Mouse (Mus musculus) hindbrain, embryonic 11.5 days (tissue): ENCODE data around the gene Bcat2. TPM values are rescaled to one million over a fixed set of nuclear protein-coding genes. Genes with fewer than 3 reads are reported as not detected.
"Not testable (repeated sequence)": the region's sequence is repeated elsewhere in the genome, so short reads cannot be mapped to it uniquely, and the experiment has no call there.

ENCODE experiments used
- ATAC-seq: fragments of 200-750 bp; cut with Nextera tagmentation; 2 replicates; pipeline ENCODE4 v1.8.0; 2017; ENCODE audit warnings: mild to moderate bottlenecking, moderate TSS enrichment, moderate library complexity; ENCODE audit not compliant: low FRiP score
- DNase-seq: peaks from one replicate; pipeline ENCODE4 v3.0.0-alpha.2; 2015; ENCODE audit warnings: low spot score
- H3K27ac ChIP-seq: fragments of 300-500 bp; sonication (generic); 2 replicates; pipeline ENCODE4 v1.5.1; 2014; ENCODE audit warnings: mild to moderate bottlenecking, low read depth, low read length
- H3K27me3 ChIP-seq: fragments of 300-500 bp; sonication (generic); 2 replicates; pipeline ENCODE4 v1.6.1; 2014; ENCODE audit warnings: mild to moderate bottlenecking, low read length, moderate library complexity, mixed read lengths; ENCODE audit not compliant: control insufficient read depth, insufficient read depth
- H3K36me3 ChIP-seq: fragments of 300-500 bp; sonication (generic); 2 replicates; pipeline ENCODE4 v1.6.1; 2014; ENCODE audit warnings: mild to moderate bottlenecking, low read length, moderate library complexity, mixed read lengths; ENCODE audit not compliant: control insufficient read depth, insufficient read depth
- H3K4me1 ChIP-seq: fragments of 300-500 bp; sonication (generic); replicated peaks from 2 replicates; pipeline ENCODE4 v1.6.1; 2014; ENCODE audit warnings: low read length, mixed read lengths; ENCODE audit not compliant: control insufficient read depth, insufficient read depth
- H3K4me2 ChIP-seq: fragments of 300-500 bp; sonication (generic); replicated peaks from 2 replicates; pipeline ENCODE4 v1.6.1; 2014; ENCODE audit warnings: mild to moderate bottlenecking, low read depth, low read length
- H3K4me3 ChIP-seq: fragments of 300-500 bp; sonication (generic); 2 replicates; pipeline ENCODE4 v1.5.1; 2014; ENCODE audit warnings: low read depth, low read length
- H3K9ac ChIP-seq: fragments of 300-500 bp; sonication (generic); 2 replicates; pipeline ENCODE4 v1.6.1; 2014; ENCODE audit warnings: low read depth, low read length
- H3K9me3 ChIP-seq: fragments of 300-500 bp; sonication (generic); 2 replicates; pipeline ENCODE4 v1.6.1; 2016; ENCODE audit warnings: low read length; ENCODE audit not compliant: control insufficient read depth
- WGBS: fragments of 180-500 bp; shearing (Covaris S2); extraction: QIAGEN DNeasy Blood & Tissue Kit; methylation state at CpG from one replicate; pipeline ENCODE4 v1.1.7; 2014; 5-methylcytosine and 5-hydroxymethylcytosine counted together
- polyA plus RNA-seq: library from polyadenylated mRNA; unstranded; fragments of >200 nt; fragmentation: Nextera tagmentation; extraction: Ambion mirVana; gene quantifications from 2 replicates; pipeline ENCODE4 v1.2.1, GENCODE M21; 2014

Bcat2 gene
- polyA plus RNA-seq, 1 experiment from 2014 or later = 31.4 TPM

- under 1% methylated on average over 54 of the region's 54 CpGs for WGBS
- H3K9me3 ChIP-seq = no peaks in the 10 kb centered on the region
Measured at GRCm38 (mm10) chr7:45525809-45526473, 44.0 kb upstream of the Bcat2 start, which contains the start of the genes Ppp1r15a and Plekha4. Gene Ppp1r15a (minus strand): TSS chr7:45526268. Gene Plekha4 (plus strand): TSS chr7:45526330.

DNA sequence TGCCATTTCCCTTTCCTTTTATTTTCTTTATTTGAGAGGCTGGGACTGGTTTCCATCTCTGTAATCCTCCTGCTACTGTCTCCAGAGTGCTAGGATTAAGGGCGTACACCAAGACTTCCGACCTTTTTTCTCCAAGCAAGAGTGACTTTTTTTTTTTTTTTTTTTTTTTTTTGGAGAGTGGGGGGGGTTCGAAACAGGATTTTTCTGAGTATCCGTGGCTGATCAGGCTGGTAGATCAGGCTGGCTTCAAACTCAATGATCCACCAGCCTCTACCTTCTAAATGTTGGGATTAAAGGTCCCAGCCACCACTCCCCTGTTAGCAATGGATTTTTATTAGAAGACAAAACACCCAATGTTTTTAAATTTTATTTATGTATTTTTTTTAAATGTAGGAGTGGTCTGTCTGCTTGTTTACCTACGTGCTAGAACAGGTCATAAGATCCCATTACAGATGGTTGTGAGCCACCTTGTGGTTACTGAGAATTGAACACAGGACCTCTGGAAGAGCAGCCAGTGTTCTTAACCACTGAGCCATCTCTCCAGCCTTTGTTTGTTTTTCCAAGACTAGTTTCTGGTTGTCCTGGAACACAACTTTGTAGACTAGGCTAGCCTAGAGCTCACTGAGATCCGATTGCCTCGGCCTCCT, 43.4 kb upstream of the Bcat2 start:
- Histone ChIP-seq H3K27me3 (no peaks in the 10 kb centered on the region), H3K27ac (peak overlapping the region; percentile 36; the same call in 1 of the 2 replicates), H3K4me2 (peak overlapping the region; percentile 85), H3K4me3 (peak overlapping the region; percentile 74), H3K36me3 (no peaks in the 10 kb centered on the region), H3K9ac (peak overlapping the region; percentile 79; the same call in 1 of the 2 replicates), H3K4me1 (no peaks in the 10 kb centered on the region; the same call in 1 of the 2 replicates), H3K9me3 (no peaks in the 10 kb centered on the region)
- 25% methylated on average over 7 of the region's 7 CpGs for WGBS
- no peak; the same call in 1 of the 2 replicates for ATAC-seq
- DNase-seq = no peak

More at GRCm38 (mm10) chr7:45525809-45526473, 44.0 kb upstream of the Bcat2 start, which contains the start of the genes Ppp1r15a and Plekha4:
- H3K27ac ChIP-seq = peak within 1 kb of the TSS; percentile 68
- DNase-seq (peak; percentile 96), ATAC-seq (peak; percentile 84)
- H3K36me3 ChIP-seq = no peaks in the 10 kb centered on the region
- no peaks in the 10 kb centered on the region for H3K27me3 ChIP-seq
- H3K4me2 ChIP-seq = peak within 1 kb of the TSS; percentile 85
- H3K9ac ChIP-seq = peak within 1 kb of the TSS; percentile 79
- no peaks in the 10 kb centered on the region; the same call in 1 of the 2 replicates for H3K4me1 ChIP-seq
- H3K4me3 ChIP-seq = peak within 1 kb of the TSS; percentile 74

DNA sequence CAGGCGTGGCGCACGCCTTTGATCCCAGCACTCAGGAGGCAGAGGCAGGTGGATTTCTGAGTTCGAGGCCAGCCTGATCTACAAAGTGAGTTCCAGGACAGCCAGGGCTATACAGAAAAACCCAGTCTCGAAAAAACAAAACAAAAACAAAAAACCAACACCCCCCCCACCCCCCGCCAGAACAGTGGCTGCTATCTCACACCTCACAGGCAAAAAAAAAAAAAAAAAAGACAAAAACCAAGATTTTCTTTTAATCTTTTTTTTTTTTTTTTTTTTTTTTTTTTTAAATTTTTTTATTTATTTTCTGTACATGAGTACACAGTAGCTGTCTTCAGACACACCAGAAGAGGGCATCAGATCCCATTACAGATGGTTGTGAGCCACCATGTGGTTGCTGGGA, 42.8 kb upstream of the Bcat2 start:
- H3K4me2 ChIP-seq, H3K36me3 ChIP-seq, H3K27me3 ChIP-seq, H3K9me3 ChIP-seq, H3K9ac ChIP-seq, H3K27ac ChIP-seq, DNase-seq, ATAC-seq, H3K4me3 ChIP-seq, H3K4me1 ChIP-seq: not testable (repeated sequence)
- WGBS = 86% methylated on average over 6 of the region's 6 CpGs

- no peaks in the 10 kb centered on the region; the same call in 1 of the 2 replicates for H3K4me1 ChIP-seq
- 29% methylated on average over 6 of the region's 6 CpGs for WGBS
- no peak overlapping the region for H3K4me3 ChIP-seq
- H3K9ac ChIP-seq = no peak overlapping the region
- no peaks in the 10 kb centered on the region for H3K27me3 ChIP-seq
- no peak overlapping the region for H3K4me2 ChIP-seq
- no peak for DNase-seq
- H3K36me3 ChIP-seq = no peaks in the 10 kb centered on the region
- H3K27ac ChIP-seq = no peak overlapping the region
- ATAC-seq = no peak
- no peaks in the 10 kb centered on the region for H3K9me3 ChIP-seq
Measured at GRCm38 (mm10) chr7:45529461-45529860, 40.5 kb upstream of the Bcat2 start.

GRCm38 (mm10) chr7:45530643-45531042, 39.3 kb upstream of the Bcat2 start:
- H3K27ac ChIP-seq = no peak overlapping the region
- ATAC-seq (no peak), DNase-seq (no peak)
- no peaks in the 10 kb centered on the region for H3K27me3 ChIP-seq
- WGBS = 79% methylated on average over 2 of the region's 2 CpGs
- no peaks in the 10 kb centered on the region for H3K4me1 ChIP-seq
- H3K9me3 ChIP-seq = no peaks in the 10 kb centered on the region
- H3K4me3 ChIP-seq = no peak overlapping the region
- no peaks in the 10 kb centered on the region for H3K36me3 ChIP-seq
- H3K4me2 ChIP-seq = no peak overlapping the region
- no peak overlapping the region for H3K9ac ChIP-seq

GRCm38 (mm10) chr7:45535676-45536075, 34.3 kb upstream of the Bcat2 start:
- DNase-seq (no peak), ATAC-seq (no peak)
- H3K4me1 ChIP-seq = 0 out of 2 replicates have a peak, but pooled peaks cover 4% of the 10 kb centered on the region
- no peaks in the 10 kb centered on the region for H3K9me3 ChIP-seq
- H3K36me3 ChIP-seq = no peaks in the 10 kb centered on the region
- no peak overlapping the region for H3K4me3 ChIP-seq
- 90% methylated on average over 1 of the region's 1 CpGs for WGBS
- H3K27ac ChIP-seq = no peak overlapping the region
- H3K27me3 ChIP-seq = no peaks in the 10 kb centered on the region
- no peak overlapping the region for H3K9ac ChIP-seq
- H3K4me2 ChIP-seq = no peak overlapping the region

DNA sequence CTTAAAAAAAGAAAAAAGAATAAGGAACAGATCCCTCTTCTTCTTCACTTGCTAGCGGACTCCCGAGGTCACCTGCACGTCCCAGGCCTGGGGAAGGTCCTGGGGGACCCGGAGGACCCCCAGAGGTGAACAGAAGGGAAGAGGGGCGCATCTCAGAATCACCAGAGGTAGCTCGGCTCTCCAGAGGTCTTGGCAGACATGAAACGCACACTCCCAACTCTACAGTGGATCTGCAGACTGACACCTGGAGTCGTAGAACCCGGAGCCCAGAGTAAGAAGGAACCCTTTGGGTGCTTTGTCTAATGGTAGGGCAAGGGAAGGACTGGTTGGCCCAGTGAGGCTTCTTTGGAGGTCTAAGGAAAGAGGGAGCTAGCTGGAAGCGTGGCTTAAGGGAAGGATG, 32.4 kb upstream of the Bcat2 start:
- WGBS = 81% methylated on average over 10 of the region's 10 CpGs
- no peak overlapping the region for H3K9ac ChIP-seq
- H3K27ac ChIP-seq = no peak overlapping the region
- peak overlapping the region; percentile 48 for H3K4me3 ChIP-seq
- H3K9me3 ChIP-seq = no peaks in the 10 kb centered on the region
- H3K27me3 ChIP-seq = no peaks in the 10 kb centered on the region
- peak overlapping the region; percentile 73 for H3K4me2 ChIP-seq
- ATAC-seq (no peak), DNase-seq (no peak)
- no peaks in the 10 kb centered on the region for H3K36me3 ChIP-seq
- 0 out of 2 replicates have a peak, but pooled peaks cover 4% of the 10 kb centered on the region for H3K4me1 ChIP-seq

DNA sequence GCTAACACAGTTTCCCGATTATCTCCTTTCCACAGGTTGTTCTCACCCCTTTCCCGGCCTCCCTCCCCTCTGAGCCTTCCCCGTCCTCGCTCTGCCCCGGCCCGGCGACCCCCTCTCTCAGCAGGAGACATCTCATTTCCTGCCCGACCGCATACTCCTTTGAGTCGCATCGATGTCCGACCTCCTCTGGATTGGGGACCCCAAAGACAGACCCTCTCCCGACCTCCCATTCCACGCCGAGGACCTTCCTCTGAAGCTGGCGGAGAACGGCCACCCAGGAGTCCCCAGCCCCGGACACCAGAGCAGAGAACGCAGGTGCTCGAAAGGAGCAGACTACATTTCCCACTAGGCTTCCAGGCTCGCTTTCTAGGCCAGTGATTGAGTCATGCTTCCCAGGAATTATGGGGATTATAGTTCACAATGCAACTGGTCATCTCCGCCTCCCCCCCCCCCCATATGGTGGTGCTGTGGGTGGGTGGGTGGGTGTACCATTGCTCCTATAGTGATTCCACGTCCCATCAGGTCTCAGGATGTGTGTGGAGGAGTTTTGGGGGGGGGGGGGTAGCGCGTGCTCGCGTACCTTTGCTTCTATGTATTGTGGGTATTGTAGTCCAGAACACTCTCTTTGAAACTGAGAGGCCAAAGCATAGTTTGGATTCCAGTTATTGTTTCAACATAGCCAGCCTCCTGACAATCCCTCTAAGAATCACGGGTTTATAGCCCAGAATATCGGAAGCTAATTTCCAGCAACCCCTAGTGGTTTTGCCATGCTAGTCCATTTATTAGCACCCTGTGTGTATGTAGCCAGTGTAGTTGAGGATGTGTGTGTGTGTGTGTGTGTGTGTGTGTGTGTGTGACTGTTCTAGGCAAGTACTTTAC, 31.6 kb upstream of the Bcat2 start:
- no peaks in the 10 kb centered on the region for H3K27me3 ChIP-seq
- H3K36me3 ChIP-seq = no peaks in the 10 kb centered on the region
- H3K4me3 ChIP-seq = peak overlapping the region; percentile 48
- peak overlapping the region; percentile 73 for H3K4me2 ChIP-seq
- H3K27ac ChIP-seq = no peak overlapping the region
- ATAC-seq (peak; percentile 82), DNase-seq (peak; percentile 64)
- peak overlapping the region; percentile 63 for H3K9ac ChIP-seq
- 0 out of 2 replicates have a peak, but pooled peaks cover 4% of the 10 kb centered on the region for H3K4me1 ChIP-seq
- WGBS = 3% methylated on average over 25 of the region's 29 CpGs
- H3K9me3 ChIP-seq = no peaks in the 10 kb centered on the region
